Mouse (Mus musculus): ENCODE results near the gene Glce.

The Glce gene

DNA sequence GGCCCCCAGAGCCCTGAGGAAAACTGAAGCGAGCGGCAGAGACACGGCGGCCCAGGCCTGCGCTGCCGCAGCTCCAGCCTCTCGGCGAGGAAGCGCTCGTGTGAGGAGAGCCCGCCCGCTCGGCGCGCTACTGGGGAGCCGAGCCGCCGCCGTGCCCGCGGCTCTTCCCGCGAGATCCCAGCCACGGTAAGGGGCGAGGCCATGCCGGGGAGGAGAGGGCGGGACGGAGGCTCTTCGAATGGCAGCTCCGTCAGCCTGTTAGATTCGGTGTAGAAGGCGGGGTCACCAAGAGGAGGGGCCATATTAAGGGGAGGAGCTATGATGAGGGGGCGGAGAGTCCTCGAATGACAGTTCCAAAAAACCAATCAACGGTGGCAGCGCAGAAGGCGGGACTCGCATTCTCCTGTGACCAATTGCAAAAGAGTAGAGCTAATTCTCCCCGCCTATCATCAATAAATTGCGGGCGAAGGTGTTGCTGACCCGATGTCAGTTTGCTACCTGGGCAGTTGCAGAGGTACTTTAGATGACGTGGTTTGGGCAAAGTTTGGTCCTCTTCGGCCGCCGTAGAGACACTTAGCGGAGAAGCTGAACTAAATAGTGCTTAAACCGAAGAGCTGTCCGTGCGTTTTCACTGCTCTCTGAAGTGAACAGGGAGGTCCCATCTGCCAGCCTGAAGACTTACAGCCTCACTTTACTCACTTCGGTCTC is at the start of gene Glce:
TSS of gene Glce (minus strand) at position 148 of the 708 bp plus-strand sequence.
- DNase-seq (ENCODE audit: low spot score): peak; percentile 96

DNA sequence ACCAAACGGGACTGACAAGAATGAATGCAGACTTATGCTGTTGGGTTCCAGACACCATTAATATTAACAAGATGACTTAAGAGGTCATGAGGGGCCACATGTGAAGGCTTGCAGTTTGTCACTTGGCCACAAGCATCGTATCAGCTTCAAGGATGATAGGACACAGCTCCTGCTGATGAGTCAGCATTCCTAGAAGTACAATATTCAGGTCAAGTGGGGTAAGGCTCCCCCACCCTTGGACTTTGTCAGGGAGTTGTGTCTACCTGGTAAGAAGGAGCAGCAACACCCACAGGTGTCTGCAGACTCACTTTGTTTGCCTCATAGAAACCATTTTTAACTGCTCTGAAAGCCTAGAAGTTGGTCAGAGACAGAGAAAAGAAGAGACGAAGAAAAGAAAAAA is 49.8 kb upstream of the Glce start:
- no peak for DNase-seq (ENCODE audit: low spot score)

- no peak for DNase-seq (ENCODE audit: low spot score)
Observed at GRCm38 (mm10) chr9:62170921-62171320, 48.5 kb upstream of the Glce start.

DNA sequence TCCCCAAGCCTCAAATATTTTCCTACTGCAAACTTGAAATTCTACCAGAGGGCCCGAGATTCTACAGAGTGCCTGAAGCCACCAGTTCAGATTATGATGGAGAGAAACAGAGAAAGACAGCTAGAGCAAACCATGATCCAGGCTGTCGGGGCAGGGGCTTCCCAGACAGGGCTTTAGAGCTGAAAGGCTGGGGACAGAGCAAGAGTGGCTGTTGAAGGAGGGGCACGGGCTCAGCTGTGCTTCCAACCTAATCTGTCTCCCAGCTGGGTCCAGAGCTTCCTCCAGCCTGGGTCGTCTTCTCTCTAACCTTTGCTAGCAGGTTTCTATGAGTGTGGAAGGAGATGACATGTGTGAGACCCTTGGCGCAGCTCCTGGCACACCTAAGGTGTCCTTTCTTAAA is 44.2 kb upstream of the Glce start:
- DNase-seq (ENCODE audit: low spot score): no peak

- no peak for DNase-seq (ENCODE audit: low spot score)
Observed at GRCm38 (mm10) chr9:62166186-62166585, 43.7 kb upstream of the Glce start.

DNA sequence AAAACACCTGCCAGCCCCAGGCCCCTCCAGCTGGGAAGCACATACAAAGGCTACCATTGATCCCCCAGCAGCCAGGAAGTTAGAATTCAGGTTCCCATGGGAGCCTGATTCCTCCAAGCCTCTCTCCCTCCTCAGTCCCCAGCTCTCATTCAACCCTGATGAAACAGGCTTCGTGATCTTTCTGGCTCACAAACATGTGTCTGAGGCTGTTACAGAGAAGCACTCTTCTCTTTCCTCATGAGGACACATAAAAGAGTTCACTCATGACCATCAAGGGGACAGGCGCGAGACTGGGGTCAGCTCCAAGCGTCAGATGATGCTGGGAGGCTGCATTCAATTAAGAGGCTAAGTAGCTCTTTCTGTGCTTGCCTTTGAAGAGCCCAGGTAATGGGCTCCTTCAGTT is 40.4 kb upstream of the Glce start:
- no peak for DNase-seq (ENCODE audit: low spot score)

- DNase-seq (ENCODE audit: low spot score): no peak
Observed at GRCm38 (mm10) chr9:62160788-62161187, 38.3 kb upstream of the Glce start.

DNA sequence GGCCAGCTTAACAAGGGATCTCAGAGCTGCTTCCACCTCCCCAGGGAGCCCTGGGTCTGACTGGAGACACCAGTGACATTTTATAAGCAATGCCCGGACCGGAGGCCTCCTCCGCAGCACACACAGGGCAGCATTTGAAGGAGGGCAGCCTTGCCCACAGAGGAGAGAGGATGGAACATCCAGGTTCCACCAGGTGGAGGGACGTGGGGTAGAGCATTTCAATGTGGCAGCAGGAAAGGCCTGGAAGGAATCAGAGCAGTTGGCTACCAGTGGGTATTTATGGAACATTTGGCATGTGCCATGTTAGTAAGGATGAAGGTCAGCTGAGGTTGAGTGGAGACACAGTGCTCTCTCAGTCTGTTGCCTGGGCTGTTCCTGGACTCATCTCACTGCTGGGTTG is 36.3 kb upstream of the Glce start:
- DNase-seq (ENCODE audit: low spot score): no peak

DNA sequence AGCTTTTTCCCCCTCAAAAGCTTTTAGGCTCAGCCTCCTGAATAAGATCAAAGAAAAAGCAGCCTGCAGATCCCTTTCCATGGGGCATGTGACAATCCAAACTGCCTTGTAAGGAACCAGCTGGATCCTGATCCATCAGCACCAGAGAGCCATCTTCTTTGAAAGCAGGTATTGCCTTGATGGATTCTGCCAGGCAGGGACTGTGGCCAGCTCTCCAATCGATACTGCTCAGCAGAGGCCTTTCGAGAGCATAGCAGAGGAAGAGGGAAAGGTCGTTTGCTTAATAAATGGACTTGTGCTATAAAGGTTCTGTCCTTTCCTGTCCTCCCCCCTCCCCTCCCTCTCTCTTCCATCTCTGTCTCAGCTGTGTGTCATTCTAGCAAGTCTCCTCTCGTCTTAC is 33.4 kb upstream of the Glce start:
- DNase-seq (ENCODE audit: low spot score): no peak

DNA sequence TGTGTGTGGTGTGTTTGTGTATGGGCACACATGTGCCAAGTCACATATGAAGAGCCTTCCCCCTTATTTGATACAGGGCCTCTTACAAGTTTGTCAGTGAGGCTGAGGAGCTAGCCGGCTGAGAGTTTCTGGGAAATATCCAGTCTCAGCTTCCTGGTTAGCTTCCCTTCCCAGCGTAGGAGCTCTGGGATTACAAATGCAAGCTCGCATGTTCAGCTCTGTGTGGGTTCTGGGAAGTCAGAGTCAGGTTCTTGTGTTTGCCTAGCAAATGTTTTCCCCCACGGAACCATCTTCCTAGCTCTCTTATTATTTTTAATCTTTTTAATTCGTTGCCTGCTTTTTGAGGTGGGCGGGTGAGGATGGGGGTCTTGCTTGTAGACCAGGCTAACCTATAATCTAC is 32.9 kb upstream of the Glce start:
- DNase-seq (ENCODE audit: low spot score): no peak

DNA sequence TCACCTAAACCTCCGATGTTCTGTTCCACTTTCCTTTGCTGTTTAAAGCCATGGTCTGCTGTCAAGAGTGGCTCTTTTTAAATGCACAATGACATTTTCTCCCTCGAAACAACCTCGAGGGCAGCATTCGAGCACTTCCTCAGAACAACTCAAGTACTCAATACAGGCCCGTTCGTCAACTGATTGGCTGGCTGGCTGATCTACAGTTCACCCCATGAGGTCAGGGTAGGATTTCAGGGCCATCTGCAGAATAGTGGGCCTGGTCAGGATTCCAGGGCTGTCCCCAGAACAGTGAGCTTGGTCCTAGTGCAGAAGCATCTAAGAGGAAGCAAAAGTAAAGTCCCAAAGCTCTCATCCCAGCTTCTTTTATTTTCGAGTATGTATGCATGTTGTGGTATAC is 32.5 kb upstream of the Glce start:
- DNase-seq (ENCODE audit: low spot score): no peak

DNA sequence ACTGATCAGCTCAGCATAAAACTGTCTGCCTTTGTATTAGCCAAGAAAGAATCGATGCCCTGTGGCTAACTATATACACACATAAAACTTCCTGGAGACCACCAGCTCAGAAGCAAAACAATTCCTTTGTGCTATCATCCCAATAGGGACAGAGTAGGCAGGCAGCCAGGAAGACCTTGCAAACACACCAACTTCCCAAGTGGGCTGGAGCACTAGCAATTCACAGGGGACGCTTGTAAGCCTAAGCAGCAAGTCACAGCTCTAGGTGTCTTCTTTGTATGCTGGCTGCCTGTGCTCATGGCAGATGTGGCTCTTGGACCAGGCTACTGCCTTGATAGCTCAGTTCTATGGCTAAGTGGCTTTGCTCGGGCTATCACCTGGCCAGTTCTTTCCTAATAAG is 32.1 kb upstream of the Glce start:
- DNase-seq (ENCODE audit: low spot score): no peak

DNA sequence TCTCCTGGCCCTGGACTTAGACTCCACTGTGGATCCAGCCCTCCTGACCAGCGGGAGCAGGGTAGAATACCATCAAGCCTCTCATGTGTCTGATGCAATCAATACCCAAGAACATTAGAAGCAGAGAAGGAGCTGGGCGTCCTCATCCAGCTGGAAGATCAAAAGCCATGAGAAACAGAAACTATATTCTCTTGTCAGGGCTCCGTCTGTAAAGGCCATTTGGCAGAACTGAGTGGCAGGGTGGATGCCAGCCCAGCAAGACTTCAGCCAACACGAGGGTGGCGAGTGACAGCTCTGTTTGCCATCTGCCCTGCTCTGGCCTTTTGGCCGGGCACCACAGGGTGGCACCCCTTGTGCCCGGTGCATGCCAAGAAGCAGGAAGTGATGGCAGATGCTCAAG is 30.8 kb upstream of the Glce start:
- no peak for DNase-seq (ENCODE audit: low spot score)

GRCm38 (mm10) chr9:62152506-62152905 is 30.1 kb upstream of the Glce start:
- no peak for DNase-seq (ENCODE audit: low spot score)

DNA sequence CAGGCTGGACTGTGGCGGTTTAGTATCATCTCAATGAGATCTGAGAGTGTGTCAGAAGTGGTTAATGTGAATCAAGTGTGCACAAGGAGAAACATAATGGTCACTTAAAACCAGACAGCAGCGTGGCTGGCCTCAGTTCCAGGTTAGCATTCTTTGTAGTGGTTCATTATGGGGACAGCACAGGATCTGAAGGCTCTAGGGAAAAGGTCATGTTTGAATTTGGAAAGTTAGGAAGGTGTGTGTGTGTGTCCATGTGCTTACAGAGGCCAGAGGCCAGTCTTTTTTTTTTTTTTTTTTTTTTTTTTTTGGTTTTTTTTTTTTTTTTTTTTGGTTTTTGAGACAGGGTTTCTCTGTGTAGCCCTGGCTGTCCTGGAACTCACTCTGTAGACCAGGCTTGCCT is 22.7 kb upstream of the Glce start:
- DNase-seq (ENCODE audit: low spot score): no peak

- DNase-seq (ENCODE audit: low spot score): no peak
Observed at GRCm38 (mm10) chr9:62143428-62143827, 21.0 kb upstream of the Glce start.

- no peak for DNase-seq (ENCODE audit: low spot score)
Observed at GRCm38 (mm10) chr9:62139027-62139426, 16.6 kb upstream of the Glce start.

DNA sequence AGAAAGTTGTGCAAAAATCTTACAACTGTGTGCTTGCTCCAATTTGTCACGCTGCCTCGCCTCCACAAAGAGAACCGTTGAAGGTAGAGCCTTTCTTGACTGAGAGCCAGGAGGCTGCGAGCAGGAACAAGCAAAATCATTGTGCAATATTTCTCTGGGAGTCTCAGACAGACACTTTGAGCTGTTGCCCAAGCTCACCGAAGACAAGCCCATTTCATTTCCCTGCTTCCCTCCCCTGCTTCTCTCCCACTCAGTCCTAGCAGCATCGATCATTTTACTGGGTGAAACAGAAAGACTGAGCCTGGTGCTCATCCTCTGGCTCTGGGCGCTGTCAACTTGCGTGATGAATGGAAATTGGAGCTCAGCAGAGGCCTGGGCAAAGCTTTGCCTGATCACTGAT is 14.8 kb upstream of the Glce start:
- peak; percentile 27 for DNase-seq (ENCODE audit: low spot score)

GRCm38 (mm10) chr9:62132005-62132782 is 9.7 kb upstream of the Glce start:
- no peak for DNase-seq (ENCODE audit: low spot score)

DNA sequence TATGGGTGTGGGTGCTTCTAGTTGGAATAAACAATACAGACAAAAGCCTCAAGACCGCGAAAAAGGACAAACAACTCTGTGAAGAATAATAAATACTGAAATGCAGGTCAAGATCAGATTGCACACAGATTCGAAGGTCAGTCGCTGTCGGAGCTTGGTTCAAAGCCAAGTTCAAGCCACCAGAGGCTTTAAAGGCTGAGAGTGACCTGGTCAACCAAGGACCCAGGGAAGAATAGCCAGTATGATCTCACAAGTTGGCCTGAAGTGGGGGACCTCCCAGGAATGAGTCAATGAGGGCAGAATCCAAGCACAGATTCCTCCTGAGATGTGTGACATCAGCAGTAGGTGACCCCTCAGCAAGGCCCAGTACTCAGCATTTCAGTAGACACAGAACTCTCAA is 8.3 kb upstream of the Glce start:
- DNase-seq (ENCODE audit: low spot score): no peak

DNA sequence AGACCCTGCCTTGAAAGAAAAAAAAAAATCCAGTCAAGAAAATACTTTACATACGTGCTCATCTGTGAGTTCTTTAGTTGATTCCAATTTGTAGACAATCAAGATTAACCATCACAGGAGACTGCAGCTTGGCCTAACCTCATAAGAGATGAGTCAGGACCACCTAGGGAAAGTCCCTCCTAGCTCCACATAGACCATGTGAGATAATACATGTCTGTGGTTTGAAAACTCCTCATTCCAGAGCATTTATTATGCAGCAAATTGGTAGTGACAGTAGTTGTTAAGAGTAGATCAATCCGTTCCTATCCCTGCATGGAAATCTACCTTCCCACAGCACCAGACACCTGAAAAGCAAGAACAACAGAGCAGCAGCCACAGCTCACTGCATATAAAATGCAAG is 5.6 kb upstream of the Glce start:
- DNase-seq (ENCODE audit: low spot score): no peak

DNA sequence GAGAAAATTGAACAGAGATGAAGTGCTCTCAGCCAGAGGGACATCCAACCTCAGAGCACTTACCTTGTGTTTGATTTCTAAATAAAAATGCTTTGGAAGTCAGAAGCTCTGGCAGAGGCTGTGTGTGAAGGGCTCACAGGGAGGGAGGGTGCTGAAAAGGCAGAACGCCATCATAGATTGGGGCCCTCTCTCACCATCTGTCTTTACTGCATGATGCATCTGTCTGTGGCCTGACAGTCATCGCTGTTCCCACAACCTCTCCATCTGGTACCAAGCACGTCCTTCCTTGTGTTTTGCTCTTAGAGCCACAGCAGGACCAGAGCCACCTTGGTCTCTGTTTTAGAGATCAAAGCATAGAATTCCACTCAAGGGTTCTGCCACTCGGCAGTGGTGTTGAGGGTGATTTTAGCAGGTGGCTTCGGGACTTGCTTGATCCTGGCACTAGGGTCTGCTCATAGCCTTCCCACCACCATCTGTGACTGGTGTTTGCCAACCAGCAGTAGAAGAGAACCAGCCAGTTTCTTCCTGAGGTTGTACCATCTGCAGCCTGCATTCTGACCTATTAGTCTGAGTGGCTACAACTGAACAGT is 3.6 kb upstream of the Glce start:
- no peak for DNase-seq (ENCODE audit: low spot score)

DNA sequence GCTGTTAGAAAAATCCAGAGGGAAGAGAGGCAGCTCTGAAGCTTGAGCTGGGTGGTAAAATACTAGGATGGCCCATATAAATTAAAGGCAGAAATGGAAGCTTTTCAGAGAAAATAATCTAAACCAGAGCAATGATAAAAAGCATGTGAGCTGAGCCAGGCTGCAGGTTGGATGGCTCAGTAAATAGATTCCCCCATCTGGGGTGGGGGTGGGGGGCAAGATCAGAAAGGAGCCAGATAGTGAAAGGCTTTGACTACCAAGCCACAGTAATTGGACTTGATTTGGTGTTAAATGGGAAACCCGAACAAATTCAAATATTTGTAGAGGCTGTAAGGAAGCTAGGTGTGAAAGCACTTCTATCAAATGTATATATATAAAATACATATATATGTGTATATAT is 1.8 kb upstream of the Glce start:
- no peak for DNase-seq (ENCODE audit: low spot score)
